Mouse (Mus musculus): ENCODE measurements around the gene Celf6. TPM values are rescaled to one million over a fixed set of nuclear protein-coding genes. Genes with fewer than 3 reads are reported as not detected.

Gene Celf6
- polyA plus RNA-seq (2012; rRNA removed; ENCODE audit: low replicate concordance): 0.24 TPM in 1 of 2 replicates, not detected in the other

DNA sequence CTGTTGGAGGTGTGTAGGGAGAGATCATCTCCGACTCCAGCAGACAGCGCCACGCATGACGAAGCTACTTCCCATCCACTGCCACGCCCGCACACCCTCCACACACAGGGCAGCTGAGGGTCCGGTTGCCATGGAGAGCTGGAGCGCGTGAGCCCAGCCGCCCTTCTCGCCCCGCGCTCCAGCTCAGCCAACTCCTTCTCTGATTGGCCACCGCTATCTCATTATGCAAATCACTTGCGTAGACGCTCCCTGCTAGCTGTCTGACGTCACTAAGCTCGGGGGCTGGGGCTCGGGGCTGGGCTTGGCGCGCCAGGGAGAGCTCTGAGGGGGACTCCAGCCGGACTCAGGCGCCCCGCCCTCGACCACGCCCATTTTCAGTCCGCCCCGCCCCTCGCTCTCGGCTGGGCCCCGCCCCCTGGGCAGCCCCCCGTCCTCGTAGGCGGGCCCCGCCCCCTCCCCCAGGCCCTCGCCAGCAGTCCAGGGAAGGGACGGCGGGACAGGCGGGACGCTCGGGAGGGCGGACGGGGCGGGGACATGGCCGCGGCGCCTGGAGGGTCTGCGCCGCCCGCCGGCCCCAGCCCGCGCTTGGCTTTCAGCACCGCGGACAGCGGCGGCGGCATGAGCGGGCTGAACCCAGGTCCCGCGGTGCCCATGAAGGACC lies at the start of gene Celf6:
Celf6 (plus strand) TSS at position 74 of the 661 bp plus-strand sequence.

DNA sequence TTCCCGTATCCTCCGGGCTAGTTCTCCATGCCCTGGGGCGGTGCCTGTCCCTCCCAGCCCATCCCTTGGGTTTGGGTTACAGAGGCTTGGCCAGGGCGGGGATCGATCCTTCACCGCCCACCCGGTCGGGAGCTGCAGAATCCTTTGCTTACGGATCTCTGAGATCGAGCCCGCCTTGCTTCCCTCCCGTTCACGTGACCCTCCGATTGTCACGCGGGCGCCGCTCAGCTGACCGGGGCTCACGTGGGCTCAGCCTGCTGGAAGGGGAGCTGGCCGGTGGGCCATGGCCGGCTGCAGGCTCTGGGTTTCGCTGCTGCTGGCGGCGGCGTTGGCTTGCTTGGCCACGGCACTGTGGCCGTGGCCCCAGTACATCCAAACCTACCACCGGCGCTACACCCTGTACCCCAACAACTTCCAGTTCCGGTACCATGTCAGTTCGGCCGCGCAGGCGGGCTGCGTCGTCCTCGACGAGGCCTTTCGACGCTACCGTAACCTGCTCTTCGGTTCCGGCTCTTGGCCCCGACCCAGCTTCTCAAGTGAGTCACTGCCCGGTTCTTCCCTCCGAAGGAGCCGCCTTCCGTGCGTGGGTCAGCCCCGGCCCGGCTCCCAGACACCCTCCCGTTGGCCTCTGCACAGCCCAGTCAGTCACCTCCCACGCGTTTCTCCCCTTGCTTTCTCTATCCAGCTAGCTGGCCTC lies 38.1 kb upstream of the Celf6 start, which contains the start of the genes Hexa and Tmem202:
Hexa (plus strand) TSS at position 100 of the 697 bp plus-strand sequence.
Tmem202 (minus strand) TSS at position 407 of the 697 bp plus-strand sequence.

GRCm38 (mm10) chr9:59616622-59617306 lies 39.0 kb downstream of the Celf6 start, which contains the start of gene Parp6:
Gene Parp6, plus strand, starts transcription at chr9:59617284.

DNA sequence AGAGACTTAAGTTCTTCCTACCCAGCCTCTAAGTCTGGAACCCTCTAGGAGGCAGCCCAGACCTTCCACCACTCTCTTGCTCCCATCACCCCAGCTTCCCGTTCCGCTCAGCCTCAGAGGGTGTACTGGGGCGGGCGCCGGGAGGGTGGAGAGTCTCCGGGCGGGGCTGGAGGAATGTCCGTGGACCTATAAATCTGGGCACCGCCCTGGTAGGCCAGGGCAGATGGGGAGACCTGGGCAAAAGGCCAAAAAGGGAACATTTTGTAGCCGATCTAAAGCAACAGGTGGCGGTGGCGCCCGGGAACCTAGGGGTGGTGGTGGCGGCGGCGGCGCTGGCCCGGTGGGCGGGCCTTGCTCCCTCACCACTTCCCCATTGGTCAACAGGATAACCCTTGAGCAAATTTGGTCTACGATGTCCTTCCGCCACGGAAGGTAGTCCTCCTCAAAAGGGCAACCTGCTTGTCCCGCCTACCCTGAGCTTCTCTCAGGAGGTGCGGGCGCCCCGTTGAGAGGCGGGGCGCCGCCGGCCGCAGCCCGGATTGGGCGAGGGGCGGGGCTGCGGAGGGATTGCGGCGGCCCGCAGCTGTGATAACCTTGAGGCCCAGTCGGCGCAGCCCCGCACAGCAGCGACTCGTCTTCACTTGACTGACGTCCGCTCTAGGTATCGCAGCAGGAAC lies 78.4 kb downstream of the Celf6 start, which contains the start of gene Pkm:
Pkm (plus strand) TSS at position 411 of the 677 bp plus-strand sequence.

Other genes starting within 250 kb of the Celf6 start
- gene Bbs4, start 224.4 kb upstream of the Celf6 start, polyA plus RNA-seq (2012; rRNA removed; ENCODE audit: low replicate concordance): 4.0 and 4.1 TPM in 2 replicates
- gene Arih1, start 91.3 kb upstream of the Celf6 start, polyA plus RNA-seq (2012; rRNA removed; ENCODE audit: low replicate concordance): 26.5 and 26.8 TPM in 2 replicates
- 128 and 151 TPM in 2 replicates for gene Hexa, start 38.4 kb upstream of the Celf6 start, polyA plus RNA-seq (2012; rRNA removed; ENCODE audit: low replicate concordance)
- 0.90 and 1.0 TPM in 2 replicates for gene Tmem202, start 38.1 kb upstream of the Celf6 start, polyA plus RNA-seq (2012; rRNA removed; ENCODE audit: low replicate concordance)
- gene Parp6, start 39.4 kb downstream of the Celf6 start, polyA plus RNA-seq (2012; rRNA removed; ENCODE audit: low replicate concordance): 42.0 and 45.4 TPM in 2 replicates
- gene Pkm, start 78.5 kb downstream of the Celf6 start, polyA plus RNA-seq (2012; rRNA removed; ENCODE audit: low replicate concordance): 808 and 1,016 TPM in 2 replicates
- 1.0 and 1.5 TPM in 2 replicates for gene Gramd2, start 102.2 kb downstream of the Celf6 start, polyA plus RNA-seq (2012; rRNA removed; ENCODE audit: low replicate concordance)
- gene Senp8, start 172.8 kb downstream of the Celf6 start, polyA plus RNA-seq (2012; rRNA removed; ENCODE audit: low replicate concordance): 5.8 and 6.8 TPM in 2 replicates
- 5.1 and 7.5 TPM in 2 replicates for gene Myo9a, start 173.0 kb downstream of the Celf6 start, polyA plus RNA-seq (2012; rRNA removed; ENCODE audit: low replicate concordance)